In the genomic region with DNA sequence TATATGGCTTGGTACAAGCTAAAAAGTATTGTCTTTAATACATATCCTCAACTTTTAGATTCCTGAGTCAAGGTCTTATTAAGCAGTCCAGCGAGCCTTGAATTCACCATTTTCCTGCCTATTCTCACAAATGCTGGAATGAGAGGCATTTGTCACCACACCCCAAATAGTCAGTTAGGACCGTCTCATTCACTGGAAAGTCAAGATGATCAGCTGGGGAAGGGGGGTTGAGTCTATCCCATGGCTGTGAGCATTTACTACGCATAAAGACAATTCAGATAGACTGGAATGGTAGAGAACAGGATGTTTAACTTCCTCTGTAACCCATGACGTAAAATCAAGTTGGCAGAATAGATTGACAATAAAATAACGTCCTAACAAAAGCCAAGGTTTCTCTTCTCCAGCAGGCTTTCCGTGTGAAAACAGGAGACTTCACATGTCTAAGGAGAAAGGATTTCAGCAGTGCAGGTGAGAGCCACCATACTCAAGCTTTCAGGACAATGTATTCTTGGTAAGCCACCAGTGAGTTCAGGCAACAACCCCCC, we compare ENCODE assay signal across 13 mouse cellular contexts.
DNase-seq lines count a peak whose midpoint lies in the region; ATAC-seq and TF ChIP-seq lines count a peak whose summit lies in the region.
"Had no signal": no experiment of that assay in that cellular context is flagged by ENCODE, and none has a peak within 500 bp of the region (broad histone marks: within the 10 kb centered on the region; RNA-seq: fewer than 3 reads in every experiment).

No protein-coding gene starts in this region.

- DNase-seq in heart, adult 8-10 months (ENCODE audit: low spot score) = no peak
- DNase-seq in CH12.LX (ENCODE audit: extremely low read depth) = no peak
- DNase-seq in lung, postnatal 25 days (ENCODE audit: low spot score) = peak; percentile 35
- DNase-seq in thymus, adult 2 months = no peak
- DNase-seq in layer of hippocampus, adult 18-20 months (ENCODE audit: low spot score in 2 of 2) = no peak
- DNase-seq in thymus, postnatal 36 days = no peak
- DNase-seq: cerebellum, adult 9-11 months; gastrocnemius, postnatal 14 days; right cerebral cortex, postnatal 25 days had no signal

- no peaks in the 10 kb centered on the region for H3K27me3 ChIP-seq in heart, embryonic 15.5 days
- no peaks in the 10 kb centered on the region for H3K27me3 ChIP-seq in CH12.LX (replicated peaks)
- no peaks in the 10 kb centered on the region for H3K27me3 ChIP-seq in thymus, adult 2 months (ENCODE audit: control insufficient read depth, insufficient read depth, low read length)
- H3K27me3 ChIP-seq: embryonic facial prominence, embryonic 13.5 days had no signal

- in situ Hi-C loops in CH12.LX (cut with MboI; ENCODE audit: low pct_ligation_motif_present, low pct_unique_long_range_greater_than_20kb, low sequenced_read_pairs) = loop anchor here (5.0 kb wide), 1 partner anchor 59 kb away; no protein-coding TSS in a partner anchor

- no peaks in the 10 kb centered on the region for H3K9me3 ChIP-seq in heart, embryonic 15.5 days (replicated peaks)
- no peaks in the 10 kb centered on the region for H3K9me3 ChIP-seq in CH12.LX (replicated peaks; ENCODE audit: low read length)
- H3K9me3 ChIP-seq: embryonic facial prominence, embryonic 13.5 days had no signal

- no peak overlapping the region for H3K9ac ChIP-seq in heart, embryonic 15.5 days
- H3K9ac ChIP-seq in CH12.LX (ENCODE audit: insufficient read depth, low read depth) = peak overlapping the region; percentile 38; the same call in 1 of the 2 replicates
- H3K9ac ChIP-seq: embryonic facial prominence, embryonic 13.5 days had no signal

- H3K4me3 ChIP-seq in heart, embryonic 15.5 days = no peak overlapping the region
- H3K4me3 ChIP-seq in CH12.LX (replicated peaks in 1 of 3; ENCODE audit: low read depth in 2 of 3, low read length in 2 of 3, poor library complexity in 1 of 3) = no peak overlapping the region
- no peak overlapping the region for H3K4me3 ChIP-seq in thymus, adult 2 months (ENCODE audit: control insufficient read depth, insufficient read depth, low read length)
- H3K4me3 ChIP-seq: embryonic facial prominence, embryonic 13.5 days had no signal

- no peak for TF ChIP-seq CTCF in CH12.LX (conservative IDR thresholded peaks at IDR 0.05 in 1 of 2, IDR thresholded peaks at IDR 0.05 in 1 of 2; ENCODE audit: low read depth in 2 of 2, low read length in 2 of 2)
- TF ChIP-seq CTCF in thymus, adult 2 months (IDR thresholded peaks at IDR 0.05; ENCODE audit: borderline replicate concordance, control insufficient read depth, extremely low read depth, insufficient read depth, low read length, poor library complexity) = no peak

- H3K4me1 ChIP-seq in heart, embryonic 15.5 days (replicated peaks) = peaks cover 39% of the 10 kb centered on the region
- peaks cover 33 to 54% of the 10 kb centered on the region in 2 experiments for H3K4me1 ChIP-seq in CH12.LX (ENCODE audit: control insufficient read depth in 1 of 2, insufficient read depth in 2 of 2)
- peaks cover 9% of the 10 kb centered on the region; the same call in 1 of the 2 replicates for H3K4me1 ChIP-seq in thymus, adult 2 months (replicated peaks; ENCODE audit: control insufficient read depth, insufficient read depth, low read length)

- no peak overlapping the region for H3K4me2 ChIP-seq in heart, embryonic 15.5 days
- H3K4me2 ChIP-seq in CH12.LX (ENCODE audit: insufficient read depth, low read depth, poor library complexity, severe bottlenecking) = peak overlapping the region; percentile 12; the same call in 1 of the 2 replicates
- H3K4me2 ChIP-seq: embryonic facial prominence, embryonic 13.5 days had no signal

- 65% methylated on average over 6 of the region's 6 CpGs for WGBS in heart, embryonic 15.5 days
- WGBS in thymus, adult 2 months = 73% methylated on average over 6 of the region's 6 CpGs

- TF ChIP-seq RAD21 in CH12.LX (IDR thresholded peaks at IDR 0.05; ENCODE audit: low read depth, low read length) = no peak

- TF ChIP-seq POLR2A in CH12.LX (IDR thresholded peaks at IDR 0.05; ENCODE audit: low read depth, low read length) = no peak
- no peak for TF ChIP-seq POLR2A in thymus, adult 2 months (IDR thresholded peaks at IDR 0.05; ENCODE audit: control insufficient read depth, extremely low read depth, insufficient read depth, low read length, poor library complexity)

- H3K36me3 ChIP-seq in heart, embryonic 15.5 days = no peaks in the 10 kb centered on the region
- H3K36me3 ChIP-seq in CH12.LX (replicated peaks in 1 of 2; ENCODE audit: control insufficient read depth in 1 of 2, insufficient read depth in 1 of 2, low read length in 1 of 2) = peaks cover 0 to 3% of the 10 kb centered on the region in 2 experiments
- no peaks in the 10 kb centered on the region for H3K36me3 ChIP-seq in thymus, adult 2 months (ENCODE audit: control insufficient read depth, insufficient read depth, low read length)
- H3K36me3 ChIP-seq: embryonic facial prominence, embryonic 13.5 days had no signal

- TF ChIP-seq EP300 in CH12.LX (IDR thresholded peaks at IDR 0.05; ENCODE audit: low read length) = no peak

- H3K79me2 ChIP-seq in CH12.LX (replicated peaks; ENCODE audit: control insufficient read depth, extremely low read depth, insufficient read depth, poor library complexity, severe bottlenecking) = peaks cover 4% of the 10 kb centered on the region; the same call in 1 of the 2 replicates

- dilution Hi-C loops in CH12.LX (cut with MboI; ENCODE audit: extremely low pct_ligation_motif_present, extremely low pct_unique_long_range_greater_than_20kb, low sequenced_read_pairs) = no loop called here

- no peak for ATAC-seq in heart, embryonic 15.5 days (replicated peaks; ENCODE audit: insufficient number of reproducible peaks, insufficient read depth, low FRiP score, low read depth)
- ATAC-seq in common myeloid progenitor, adult 5-6 weeks (replicated peaks; ENCODE audit: low read depth, poor library complexity, severe bottlenecking) = peak; percentile 17
- ATAC-seq: forebrain, embryonic 14.5 days had no signal

- peak overlapping the region; percentile 57 for H3K27ac ChIP-seq in heart, embryonic 15.5 days
- H3K27ac ChIP-seq in CH12.LX (ENCODE audit: insufficient read depth, low read depth) = peak overlapping the region; percentile 98
- no peak overlapping the region for H3K27ac ChIP-seq in thymus, adult 2 months (ENCODE audit: control insufficient read depth, insufficient read depth, low read length)
- H3K27ac ChIP-seq: embryonic facial prominence, embryonic 13.5 days had no signal

TF ChIP-seq in CH12.LX, 34 proteins besides CTCF, POLR2A, EP300 and RAD21:
- TF ChIP-seq MYC (IDR thresholded peaks at IDR 0.05; ENCODE audit: low read depth, low read length) (no peak), ZMIZ1 (IDR thresholded peaks at IDR 0.05; ENCODE audit: low read depth, low read length) (peak; percentile 33; the same call in 1 of the 2 replicates)
